Mouse (Mus musculus): ENCODE data around the gene Trim27. TPM values are rescaled to one million over a fixed set of nuclear protein-coding genes. Genes with fewer than 3 reads are reported as not detected.

Gene Trim27
- polyA plus RNA-seq, 1 experiment from 2014 or later: 58.5 TPM

GRCm38 (mm10) chr13:21176733-21177132 lies 2.5 kb upstream of the Trim27 start:
- no peak for ATAC-seq (ENCODE audit: low FRiP score, low TSS enrichment)
- Histone ChIP-seq H3K4me1 (replicated peaks; ENCODE audit: control insufficient read depth, insufficient read depth) (peaks cover 3% of the 10 kb centered on the region; the same call in 1 of the 2 replicates), H3K36me3 (ENCODE audit: control insufficient read depth, insufficient read depth, low read length) (no peaks in the 10 kb centered on the region), H3K27me3 (ENCODE audit: control insufficient read depth, insufficient read depth, low read length) (no peaks in the 10 kb centered on the region), H3K9ac (ENCODE audit: low read length) (no peak overlapping the region), H3K4me2 (replicated peaks; ENCODE audit: low read depth) (no peak overlapping the region), H3K27ac (replicated peaks) (no peak overlapping the region), H3K9me3 (ENCODE audit: control insufficient read depth, low read length) (no peaks in the 10 kb centered on the region), H3K4me3 (ENCODE audit: low read depth, low read length) (no peak overlapping the region)
- TF ChIP-seq EP300 (optimal IDR thresholded peaks at IDR 0.05) (no peak), CTCF (IDR thresholded peaks at IDR 0.05; ENCODE audit: low read depth) (no peak)
- WGBS: 78% methylated on average over 11 of the region's 11 CpGs
- no peak for DNase-seq (ENCODE audit: low spot score)

GRCm38 (mm10) chr13:21177657-21178056 lies 1.6 kb upstream of the Trim27 start:
- H3K4me3 ChIP-seq (ENCODE audit: low read depth, low read length): no peak overlapping the region
- no peaks in the 10 kb centered on the region for H3K27me3 ChIP-seq (ENCODE audit: control insufficient read depth, insufficient read depth, low read length)
- no peak overlapping the region for H3K4me2 ChIP-seq (replicated peaks; ENCODE audit: low read depth)
- peaks cover 4% of the 10 kb centered on the region; the same call in 1 of the 2 replicates for H3K4me1 ChIP-seq (replicated peaks; ENCODE audit: control insufficient read depth, insufficient read depth)
- ATAC-seq (ENCODE audit: low FRiP score, low TSS enrichment): peak; percentile 47
- peak; percentile 44 for TF ChIP-seq EP300 (optimal IDR thresholded peaks at IDR 0.05)
- 0 out of 2 replicates have a peak, but pooled peaks have one; percentile 18 for TF ChIP-seq CTCF (IDR thresholded peaks at IDR 0.05; ENCODE audit: low read depth)
- 45% methylated on average over 5 of the region's 5 CpGs for WGBS
- H3K36me3 ChIP-seq (ENCODE audit: control insufficient read depth, insufficient read depth, low read length): no peaks in the 10 kb centered on the region
- no peak overlapping the region for H3K9ac ChIP-seq (ENCODE audit: low read length)
- H3K9me3 ChIP-seq (ENCODE audit: control insufficient read depth, low read length): no peaks in the 10 kb centered on the region
- H3K27ac ChIP-seq (replicated peaks): peak overlapping the region; percentile 96; the same call in 1 of the 2 replicates
- DNase-seq (ENCODE audit: low spot score): peak; percentile 62

DNA sequence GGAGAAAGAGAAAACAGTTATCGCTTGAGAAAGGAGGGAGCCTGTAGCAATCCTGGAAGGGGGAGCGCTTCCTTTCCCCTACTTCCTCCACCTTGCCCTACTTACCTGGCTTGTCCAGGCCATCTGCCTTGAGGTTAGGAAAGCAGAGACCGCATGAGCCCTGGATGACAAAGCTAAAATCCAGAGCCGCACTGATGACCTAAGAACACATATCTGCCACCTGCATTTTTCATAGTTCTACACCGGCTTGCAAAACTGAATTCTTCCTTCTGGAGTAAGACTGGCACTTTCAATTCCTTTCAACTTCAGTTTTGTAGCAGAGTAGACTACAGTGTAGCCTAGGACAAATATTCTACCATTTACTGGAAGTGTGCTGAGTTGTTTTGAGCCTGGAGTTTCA lies 881 bp upstream of the Trim27 start:
- Histone ChIP-seq H3K27me3 (ENCODE audit: control insufficient read depth, insufficient read depth, low read length) (no peaks in the 10 kb centered on the region), H3K27ac (replicated peaks) (peak overlapping the region; percentile 96), H3K4me3 (ENCODE audit: low read depth, low read length) (no peak overlapping the region), H3K9me3 (ENCODE audit: control insufficient read depth, low read length) (no peaks in the 10 kb centered on the region), H3K9ac (ENCODE audit: low read length) (no peak overlapping the region; the same call in 1 of the 2 replicates), H3K4me2 (replicated peaks; ENCODE audit: low read depth) (no peak overlapping the region), H3K36me3 (ENCODE audit: control insufficient read depth, insufficient read depth, low read length) (0 out of 2 replicates have a peak, but pooled peaks cover 5% of the 10 kb centered on the region), H3K4me1 (replicated peaks; ENCODE audit: control insufficient read depth, insufficient read depth) (peaks cover 4% of the 10 kb centered on the region; the same call in 1 of the 2 replicates)
- 82% methylated on average over 5 of the region's 5 CpGs for WGBS
- TF ChIP-seq EP300 (optimal IDR thresholded peaks at IDR 0.05) (no peak), CTCF (IDR thresholded peaks at IDR 0.05; ENCODE audit: low read depth) (no peak)
- DNase-seq (ENCODE audit: low spot score) (no peak), ATAC-seq (ENCODE audit: low FRiP score, low TSS enrichment) (no peak)

- Histone ChIP-seq H3K36me3 (ENCODE audit: control insufficient read depth, insufficient read depth, low read length) (peaks cover 10% of the 10 kb centered on the region; the same call in 1 of the 2 replicates), H3K9me3 (ENCODE audit: control insufficient read depth, low read length) (no peaks in the 10 kb centered on the region), H3K4me1 (replicated peaks; ENCODE audit: control insufficient read depth, insufficient read depth) (peaks cover 4% of the 10 kb centered on the region; the same call in 1 of the 2 replicates), H3K4me3 (ENCODE audit: low read depth, low read length) (peak overlapping the region; percentile 96), H3K27me3 (ENCODE audit: control insufficient read depth, insufficient read depth, low read length) (no peaks in the 10 kb centered on the region), H3K9ac (ENCODE audit: low read length) (peak overlapping the region; percentile 88), H3K4me2 (replicated peaks; ENCODE audit: low read depth) (peak overlapping the region; percentile 88), H3K27ac (replicated peaks) (peak overlapping the region; percentile 96)
- WGBS: under 1% methylated on average over 68 of the region's 80 CpGs
- peak; percentile 91 for DNase-seq (ENCODE audit: low spot score)
- TF ChIP-seq CTCF (IDR thresholded peaks at IDR 0.05; ENCODE audit: low read depth) (no peak), EP300 (optimal IDR thresholded peaks at IDR 0.05) (no peak)
- ATAC-seq (ENCODE audit: low FRiP score, low TSS enrichment): peak; percentile 90
Measured at GRCm38 (mm10) chr13:21179724-21180550, 692 bp downstream of the Trim27 start.

GRCm38 (mm10) chr13:21180551-21181530 lies 1.6 kb downstream of the Trim27 start:
- peak; percentile 65 for DNase-seq (ENCODE audit: low spot score)
- H3K4me1 ChIP-seq (replicated peaks; ENCODE audit: control insufficient read depth, insufficient read depth): peaks cover 4% of the 10 kb centered on the region; the same call in 1 of the 2 replicates
- WGBS: under 1% methylated on average over 71 of the region's 71 CpGs

More at GRCm38 (mm10) chr13:21180551-21181530, 1.6 kb downstream of the Trim27 start:
- Histone ChIP-seq H3K9me3 (ENCODE audit: control insufficient read depth, low read length) (no peaks in the 10 kb centered on the region), H3K36me3 (ENCODE audit: control insufficient read depth, insufficient read depth, low read length) (peaks cover 10% of the 10 kb centered on the region; the same call in 1 of the 2 replicates), H3K9ac (ENCODE audit: low read length) (peak overlapping the region; percentile 88), H3K27ac (replicated peaks) (peak overlapping the region; percentile 96), H3K4me2 (replicated peaks; ENCODE audit: low read depth) (peak overlapping the region; percentile 88), H3K27me3 (ENCODE audit: control insufficient read depth, insufficient read depth, low read length) (no peaks in the 10 kb centered on the region), H3K4me3 (ENCODE audit: low read depth, low read length) (peak overlapping the region; percentile 96)
- TF ChIP-seq EP300 (optimal IDR thresholded peaks at IDR 0.05): no peak
- no peak for TF ChIP-seq CTCF (IDR thresholded peaks at IDR 0.05; ENCODE audit: low read depth)
- peak; percentile 31 for ATAC-seq (ENCODE audit: low FRiP score, low TSS enrichment)
